Mouse (Mus musculus) ES-Bruce4 (cell line): Measurements from ENCODE around the gene Scamp4.

Source experiments
- CTCF ChIP-seq: IDR thresholded peaks from one replicate; pipeline ENCODE4 v1.8.1; 2011; ENCODE audit warnings: low read depth, low read length
- EP300 ChIP-seq: IDR thresholded peaks from 2 replicates; pipeline ENCODE4 v1.6.1; 2011; ENCODE audit warnings: low read depth, low read length; ENCODE audit not compliant: insufficient read depth

DNA sequence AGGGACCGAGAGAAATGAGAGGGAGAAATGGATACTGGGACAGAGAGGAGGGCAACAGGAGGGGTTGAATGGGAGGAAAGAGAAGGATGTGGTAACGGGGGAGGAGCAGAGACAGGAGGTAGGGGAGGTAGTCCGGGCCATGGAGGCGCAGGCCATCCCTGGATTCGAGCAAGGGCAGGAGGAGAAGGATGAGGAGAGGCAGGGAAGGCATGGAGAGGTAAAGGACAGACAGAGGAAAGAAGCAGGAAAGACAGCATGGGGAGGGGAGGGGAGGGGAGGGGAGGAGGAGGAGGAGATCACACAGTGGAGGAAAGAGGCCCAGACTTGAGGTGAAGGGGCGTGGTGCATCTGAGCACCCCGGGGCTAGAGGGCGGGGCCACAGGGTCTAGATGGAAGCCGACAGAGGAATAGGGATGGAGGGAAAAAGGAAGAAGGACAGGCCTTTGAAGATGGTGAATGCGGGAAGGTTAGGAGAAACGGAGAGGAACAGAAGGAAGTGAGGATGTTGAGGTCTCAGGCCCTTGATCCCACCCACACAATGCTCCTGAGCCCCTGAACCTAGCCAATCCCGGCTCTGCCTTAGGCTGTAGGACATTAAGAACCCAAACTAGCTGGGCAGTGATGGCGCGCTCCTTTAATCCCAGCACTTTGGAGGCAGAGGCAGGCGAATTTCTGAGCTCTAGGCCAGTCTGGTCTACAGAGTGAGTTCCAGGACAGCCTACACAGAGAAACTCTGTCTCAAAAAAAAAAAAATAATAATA, 54.4 kb downstream of the Scamp4 start, which contains the start of gene Btbd2:
- TF ChIP-seq EP300 (no peak), CTCF (no peak)
